Mouse (Mus musculus): ENCODE data around the gene Spata13. TPM values are rescaled to one million over a fixed set of nuclear protein-coding genes. Genes with fewer than 3 reads are reported as not detected.

The Spata13 gene
- polyA plus RNA-seq, 1 experiment from 2014 or later = 11.2 TPM

GRCm38 (mm10) chr14:60660591-60660990 is 26.8 kb downstream of the Spata13 start:
- Histone ChIP-seq H3K4me2 (replicated peaks; ENCODE audit: low read depth) (no peak overlapping the region), H3K27me3 (ENCODE audit: control insufficient read depth, insufficient read depth, low read length) (no peaks in the 10 kb centered on the region), H3K9me3 (ENCODE audit: control insufficient read depth, low read length) (no peaks in the 10 kb centered on the region), H3K4me1 (replicated peaks; ENCODE audit: control insufficient read depth, insufficient read depth) (no peaks in the 10 kb centered on the region), H3K9ac (ENCODE audit: low read length) (no peak overlapping the region), H3K36me3 (ENCODE audit: control insufficient read depth, insufficient read depth, low read length) (no peaks in the 10 kb centered on the region), H3K27ac (replicated peaks) (no peak overlapping the region), H3K4me3 (ENCODE audit: low read depth, low read length) (no peak overlapping the region)
- no peak for TF ChIP-seq CTCF (IDR thresholded peaks at IDR 0.05; ENCODE audit: low read depth)
- TF ChIP-seq EP300 (optimal IDR thresholded peaks at IDR 0.05) = no peak
- ATAC-seq (ENCODE audit: low FRiP score, low TSS enrichment) = no peak
- DNase-seq (ENCODE audit: low spot score) = no peak
- 94% methylated on average over 8 of the region's 8 CpGs for WGBS

DNA sequence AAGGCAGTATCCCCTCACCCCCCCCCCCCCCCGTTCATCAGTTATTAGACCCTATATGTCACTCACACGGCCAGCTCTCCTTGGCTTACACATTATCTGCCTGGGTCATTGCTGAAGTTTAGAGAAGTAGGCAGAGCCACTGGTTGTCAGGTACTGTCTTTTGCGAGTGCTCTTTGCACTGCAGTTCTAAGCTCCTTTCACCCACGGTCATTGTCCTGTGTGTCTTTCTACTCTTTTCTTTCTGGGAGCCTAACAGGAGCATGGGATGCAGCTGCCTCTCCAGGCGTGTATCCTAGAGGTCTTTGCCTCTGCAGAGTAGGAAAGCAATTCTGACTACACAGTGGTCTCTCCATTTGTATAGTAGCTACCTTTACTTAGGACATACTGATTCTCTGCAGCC is 27.5 kb downstream of the Spata13 start:
- H3K27ac ChIP-seq (replicated peaks) = no peak overlapping the region
- no peak overlapping the region for H3K4me2 ChIP-seq (replicated peaks; ENCODE audit: low read depth)
- 93% methylated on average over 5 of the region's 5 CpGs for WGBS
- H3K27me3 ChIP-seq (ENCODE audit: control insufficient read depth, insufficient read depth, low read length) = no peaks in the 10 kb centered on the region
- H3K9me3 ChIP-seq (ENCODE audit: control insufficient read depth, low read length) = no peaks in the 10 kb centered on the region
- no peaks in the 10 kb centered on the region for H3K36me3 ChIP-seq (ENCODE audit: control insufficient read depth, insufficient read depth, low read length)
- no peak overlapping the region for H3K4me3 ChIP-seq (ENCODE audit: low read depth, low read length)
- ATAC-seq (ENCODE audit: low FRiP score, low TSS enrichment) (no peak), DNase-seq (ENCODE audit: low spot score) (no peak)
- no peak overlapping the region for H3K9ac ChIP-seq (ENCODE audit: low read length)
- TF ChIP-seq EP300 (optimal IDR thresholded peaks at IDR 0.05) = no peak
- TF ChIP-seq CTCF (IDR thresholded peaks at IDR 0.05; ENCODE audit: low read depth) = no peak
- H3K4me1 ChIP-seq (replicated peaks; ENCODE audit: control insufficient read depth, insufficient read depth) = no peaks in the 10 kb centered on the region

DNA sequence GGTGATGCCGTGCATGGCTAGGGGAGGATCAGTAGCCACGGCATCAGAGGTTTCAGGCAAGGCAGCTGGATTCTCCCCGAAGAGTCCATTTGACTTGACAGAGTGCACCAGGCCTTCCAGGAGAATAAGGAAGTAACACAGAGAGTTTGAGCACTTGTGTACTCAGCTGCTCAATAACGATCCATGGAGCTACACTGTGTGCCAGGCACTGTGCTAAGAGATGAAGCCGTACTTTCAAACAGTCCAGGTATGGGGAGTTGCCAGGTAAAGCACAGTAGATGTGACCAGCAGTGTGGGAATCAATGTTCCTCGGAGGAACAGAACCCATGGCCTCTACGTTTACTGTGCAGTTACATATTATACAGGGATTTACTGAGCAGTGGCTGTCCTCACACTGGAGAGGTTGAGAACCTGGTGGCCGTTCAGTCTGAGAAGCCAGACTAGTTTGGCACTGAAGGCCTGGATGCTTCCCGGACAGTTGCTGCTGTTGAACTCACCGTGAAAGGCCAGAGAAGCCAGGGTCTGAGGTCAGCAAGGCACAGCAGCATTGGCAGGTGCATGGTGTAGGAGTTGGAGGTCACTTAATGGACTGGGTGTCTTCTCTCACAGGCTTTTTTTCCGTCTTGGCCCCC is 29.6 kb downstream of the Spata13 start:
- no peak overlapping the region for H3K27ac ChIP-seq (replicated peaks)
- no peaks in the 10 kb centered on the region for H3K36me3 ChIP-seq (ENCODE audit: control insufficient read depth, insufficient read depth, low read length)
- ATAC-seq (ENCODE audit: low FRiP score, low TSS enrichment) = no peak
- DNase-seq (ENCODE audit: low spot score) = no peak
- no peak for TF ChIP-seq CTCF (IDR thresholded peaks at IDR 0.05; ENCODE audit: low read depth)
- no peak for TF ChIP-seq EP300 (optimal IDR thresholded peaks at IDR 0.05)
- H3K9ac ChIP-seq (ENCODE audit: low read length) = no peak overlapping the region
- H3K4me3 ChIP-seq (ENCODE audit: low read depth, low read length) = no peak overlapping the region
- 74% methylated on average over 11 of the region's 11 CpGs for WGBS
- no peaks in the 10 kb centered on the region for H3K9me3 ChIP-seq (ENCODE audit: control insufficient read depth, low read length)
- no peaks in the 10 kb centered on the region for H3K4me1 ChIP-seq (replicated peaks; ENCODE audit: control insufficient read depth, insufficient read depth)
- no peak overlapping the region for H3K4me2 ChIP-seq (replicated peaks; ENCODE audit: low read depth)
- no peaks in the 10 kb centered on the region for H3K27me3 ChIP-seq (ENCODE audit: control insufficient read depth, insufficient read depth, low read length)

GRCm38 (mm10) chr14:60664641-60665040 is 30.8 kb downstream of the Spata13 start:
- Histone ChIP-seq H3K9me3 (ENCODE audit: control insufficient read depth, low read length) (no peaks in the 10 kb centered on the region), H3K9ac (ENCODE audit: low read length) (no peak overlapping the region), H3K4me2 (replicated peaks; ENCODE audit: low read depth) (no peak overlapping the region), H3K4me1 (replicated peaks; ENCODE audit: control insufficient read depth, insufficient read depth) (no peaks in the 10 kb centered on the region), H3K4me3 (ENCODE audit: low read depth, low read length) (no peak overlapping the region), H3K27me3 (ENCODE audit: control insufficient read depth, insufficient read depth, low read length) (no peaks in the 10 kb centered on the region), H3K27ac (replicated peaks) (no peak overlapping the region), H3K36me3 (ENCODE audit: control insufficient read depth, insufficient read depth, low read length) (no peaks in the 10 kb centered on the region)
- 61% methylated on average over 4 of the region's 4 CpGs for WGBS
- DNase-seq (ENCODE audit: low spot score) (no peak), ATAC-seq (ENCODE audit: low FRiP score, low TSS enrichment) (no peak)
- no peak for TF ChIP-seq CTCF (IDR thresholded peaks at IDR 0.05; ENCODE audit: low read depth)
- TF ChIP-seq EP300 (optimal IDR thresholded peaks at IDR 0.05) = no peak

- no peak overlapping the region for H3K4me3 ChIP-seq (ENCODE audit: low read depth, low read length)
- no peaks in the 10 kb centered on the region for H3K4me1 ChIP-seq (replicated peaks; ENCODE audit: control insufficient read depth, insufficient read depth)
- no peak for TF ChIP-seq EP300 (optimal IDR thresholded peaks at IDR 0.05)
- 54% methylated on average over 6 of the region's 6 CpGs for WGBS
- DNase-seq (ENCODE audit: low spot score) (no peak), ATAC-seq (ENCODE audit: low FRiP score, low TSS enrichment) (no peak)
- no peak overlapping the region for H3K4me2 ChIP-seq (replicated peaks; ENCODE audit: low read depth)
- H3K27ac ChIP-seq (replicated peaks) = no peak overlapping the region
- H3K36me3 ChIP-seq (ENCODE audit: control insufficient read depth, insufficient read depth, low read length) = no peaks in the 10 kb centered on the region
- H3K9ac ChIP-seq (ENCODE audit: low read length) = no peak overlapping the region
- no peaks in the 10 kb centered on the region for H3K27me3 ChIP-seq (ENCODE audit: control insufficient read depth, insufficient read depth, low read length)
- H3K9me3 ChIP-seq (ENCODE audit: control insufficient read depth, low read length) = no peaks in the 10 kb centered on the region
Observed at GRCm38 (mm10) chr14:60665263-60665662, 31.5 kb downstream of the Spata13 start.

DNA sequence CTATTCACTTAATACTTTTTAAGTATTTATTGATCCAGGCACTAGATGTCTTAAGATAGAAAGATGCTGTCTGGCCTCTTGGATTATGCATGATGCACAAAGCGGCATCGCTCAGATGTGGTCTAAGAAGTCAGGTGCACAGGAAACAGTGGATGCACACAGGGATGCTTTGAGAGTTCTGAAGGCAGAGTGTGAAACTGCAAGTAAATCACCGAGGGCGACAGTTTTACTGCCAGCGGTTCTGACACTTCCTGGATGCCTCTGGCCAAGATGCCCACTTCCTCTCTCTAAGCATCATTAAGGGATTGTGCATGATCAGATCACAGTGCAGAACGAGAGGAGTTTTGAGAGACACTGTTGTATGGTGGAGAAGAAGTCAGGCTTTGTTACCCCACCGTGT is 32.5 kb downstream of the Spata13 start:
- no peak for ATAC-seq (ENCODE audit: low FRiP score, low TSS enrichment)
- H3K27ac ChIP-seq (replicated peaks) = no peak overlapping the region
- no peaks in the 10 kb centered on the region for H3K27me3 ChIP-seq (ENCODE audit: control insufficient read depth, insufficient read depth, low read length)
- TF ChIP-seq EP300 (optimal IDR thresholded peaks at IDR 0.05) (no peak), CTCF (IDR thresholded peaks at IDR 0.05; ENCODE audit: low read depth) (no peak)
- no peaks in the 10 kb centered on the region for H3K4me1 ChIP-seq (replicated peaks; ENCODE audit: control insufficient read depth, insufficient read depth)
- H3K36me3 ChIP-seq (ENCODE audit: control insufficient read depth, insufficient read depth, low read length) = no peaks in the 10 kb centered on the region
- H3K4me2 ChIP-seq (replicated peaks; ENCODE audit: low read depth) = no peak overlapping the region
- DNase-seq (ENCODE audit: low spot score) = no peak
- no peak overlapping the region for H3K9ac ChIP-seq (ENCODE audit: low read length)
- WGBS = 83% methylated on average over 7 of the region's 7 CpGs
- no peaks in the 10 kb centered on the region for H3K9me3 ChIP-seq (ENCODE audit: control insufficient read depth, low read length)
- no peak overlapping the region for H3K4me3 ChIP-seq (ENCODE audit: low read depth, low read length)
